Mouse (Mus musculus) T-helper 1 cell (primary cell): ENCODE measurements around the gene Vmn2r19.
"Not testable (repeated sequence)": the region's sequence is repeated elsewhere in the genome, so short reads cannot be mapped to it uniquely, and the experiment has no call there.

Experiments
- in situ Hi-C: fragments of 300-600 bp; cut with MboI, MseI; formaldehyde crosslinking; loops from one replicate; pipeline ENCODE4 v1.15.1; 2025; ENCODE audit warnings: high pct_unique_total_duplicates

Vmn2r19 gene

DNA sequence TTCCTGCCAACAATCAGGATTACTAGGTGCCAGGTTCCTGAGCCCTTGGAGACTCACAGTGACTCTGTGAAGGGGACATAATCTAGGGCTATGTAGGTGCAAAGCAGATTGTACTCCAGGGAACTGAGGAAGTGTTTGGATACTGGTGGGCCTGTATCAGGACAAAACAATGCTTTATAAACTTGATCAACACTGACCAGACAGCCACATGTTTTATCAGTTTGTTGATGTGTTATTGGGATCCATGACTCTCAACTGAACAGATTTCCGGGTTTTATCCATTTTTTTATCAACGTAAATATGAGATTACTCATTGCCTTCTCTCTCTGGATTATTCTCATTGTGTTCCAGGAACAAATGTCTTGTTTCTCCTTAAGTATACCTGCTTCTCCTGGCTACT lies at the start of gene Vmn2r19:
Gene Vmn2r19, plus strand, starts transcription at position 301 of the 400 bp plus-strand sequence.
- in situ Hi-C loops, result no loop called here

- in situ Hi-C loops, result no loop called here
Measured at GRCm38 (mm10) chr6:123258946-123259345, 49.2 kb upstream of the Vmn2r19 start.

DNA sequence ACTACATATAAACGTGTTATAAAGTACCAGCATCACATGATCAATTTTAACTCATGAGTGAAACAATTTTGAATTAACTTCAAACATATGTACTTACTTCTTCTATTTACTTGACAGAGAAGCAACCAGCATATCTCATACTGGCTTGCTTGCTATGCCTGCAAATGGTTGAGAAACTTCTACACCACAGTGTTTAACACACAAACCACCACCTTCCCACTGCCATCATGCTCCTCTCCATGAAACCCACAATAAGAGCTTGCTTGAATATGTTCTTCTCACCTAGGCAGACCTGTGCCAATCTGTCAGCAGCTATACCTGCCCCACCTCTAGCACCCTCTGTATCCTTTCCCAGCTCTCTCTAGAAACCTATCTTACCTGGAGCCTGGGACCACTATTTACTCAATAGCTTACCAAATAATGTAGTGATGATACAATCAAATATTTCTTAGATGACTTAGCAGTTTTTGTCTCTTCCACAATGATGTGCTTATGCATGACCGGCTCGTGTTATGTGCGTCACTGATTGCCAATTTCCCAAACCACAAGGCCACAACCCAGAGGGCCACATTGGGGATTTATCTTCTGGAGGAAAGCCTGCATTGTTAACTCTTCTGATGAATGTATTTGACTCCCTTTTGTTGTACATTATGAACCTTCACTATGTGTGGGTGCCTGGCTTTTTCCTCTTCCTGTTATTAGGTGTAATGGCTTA lies 48.1 kb upstream of the Vmn2r19 start:
- in situ Hi-C loops, result no loop called here

DNA sequence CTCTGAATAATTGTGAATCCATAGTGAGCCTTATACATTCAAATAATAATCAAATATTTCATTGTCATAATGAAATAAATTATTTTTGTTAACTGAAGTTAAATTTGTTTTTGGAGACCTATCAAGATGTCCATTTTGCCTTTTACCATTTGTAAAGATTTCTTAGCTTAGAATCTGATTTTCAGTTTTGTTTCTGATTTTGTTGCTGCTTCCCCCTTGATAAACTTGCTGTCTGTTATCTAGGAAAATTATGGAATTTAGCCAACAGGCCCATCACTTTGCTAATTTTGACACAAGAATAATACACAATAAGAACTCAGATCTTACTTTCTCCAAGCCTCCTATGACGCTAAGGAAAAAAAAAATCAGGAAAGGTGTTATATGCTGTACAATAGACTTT lies 47.3 kb upstream of the Vmn2r19 start:
- in situ Hi-C loops, result no loop called here

- in situ Hi-C loops, result no loop called here
Measured at GRCm38 (mm10) chr6:123261555-123262161, 46.5 kb upstream of the Vmn2r19 start, which contains the start of gene Clec4d. Clec4d (plus strand) TSS chr6:123262111.

DNA sequence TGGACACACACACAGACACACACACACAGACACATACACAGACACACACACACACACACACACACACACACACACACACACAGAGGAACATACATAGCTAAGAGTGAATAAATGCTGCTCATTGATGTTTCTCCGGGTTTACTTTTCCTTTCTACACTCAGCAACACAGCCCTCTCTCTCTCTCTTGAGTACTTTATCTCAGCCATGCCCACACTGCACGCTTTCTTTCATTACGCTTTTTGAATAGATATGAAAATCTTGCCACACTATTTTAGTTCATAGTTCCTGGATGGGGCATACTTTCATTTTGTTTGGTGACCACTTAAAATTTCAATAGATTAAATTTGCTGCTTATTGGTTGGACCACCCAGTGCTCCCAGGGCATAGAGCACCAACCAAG lies 43.9 kb upstream of the Vmn2r19 start:
- in situ Hi-C loops, result no loop called here

GRCm38 (mm10) chr6:123265809-123266208 lies 42.3 kb upstream of the Vmn2r19 start:
- in situ Hi-C loops, result loop anchor here (5.0 kb wide), 1 partner anchor 66 kb away; no protein-coding TSS in a partner anchor

- in situ Hi-C loops, result loop anchor here (5.0 kb wide), 1 partner anchor 65 kb away; no protein-coding TSS in a partner anchor
Measured at GRCm38 (mm10) chr6:123266945-123267344, 41.2 kb upstream of the Vmn2r19 start.

- in situ Hi-C loops, result no loop called here
Measured at GRCm38 (mm10) chr6:123279443-123279842, 28.7 kb upstream of the Vmn2r19 start.

GRCm38 (mm10) chr6:123286311-123286710 lies 21.8 kb upstream of the Vmn2r19 start:
- in situ Hi-C loops, result no loop called here

- in situ Hi-C loops, result no loop called here
Measured at GRCm38 (mm10) chr6:123288931-123289330, 19.2 kb upstream of the Vmn2r19 start.

- in situ Hi-C loops, result no loop called here
Measured at GRCm38 (mm10) chr6:123289753-123290152, 18.4 kb upstream of the Vmn2r19 start, which contains the start of gene Clec4e. Clec4e (minus strand) TSS chr6:123289870.

- in situ Hi-C loops, result no loop called here
Measured at GRCm38 (mm10) chr6:123292751-123293400, 15.3 kb upstream of the Vmn2r19 start.

DNA sequence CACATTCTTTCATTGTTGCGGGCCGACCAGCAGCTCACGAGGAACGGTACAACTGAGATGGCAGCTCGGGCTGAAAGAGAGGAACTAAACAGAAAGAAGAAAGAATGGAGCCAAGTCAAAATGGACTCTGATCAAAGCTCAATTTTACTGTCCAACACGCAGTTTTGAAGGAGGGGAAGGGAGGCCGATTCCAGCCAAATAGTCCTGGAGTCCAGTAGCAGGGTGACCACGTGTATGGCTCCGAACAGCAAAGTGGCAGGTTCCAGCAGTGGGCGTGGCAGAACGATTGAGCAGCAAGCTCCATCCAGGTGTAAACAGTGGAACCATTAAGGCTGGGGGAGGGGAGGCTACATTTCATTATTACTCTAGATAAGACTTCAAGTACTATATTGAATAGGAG lies 14.6 kb upstream of the Vmn2r19 start:
- in situ Hi-C loops, result not testable (repeated sequence)

DNA sequence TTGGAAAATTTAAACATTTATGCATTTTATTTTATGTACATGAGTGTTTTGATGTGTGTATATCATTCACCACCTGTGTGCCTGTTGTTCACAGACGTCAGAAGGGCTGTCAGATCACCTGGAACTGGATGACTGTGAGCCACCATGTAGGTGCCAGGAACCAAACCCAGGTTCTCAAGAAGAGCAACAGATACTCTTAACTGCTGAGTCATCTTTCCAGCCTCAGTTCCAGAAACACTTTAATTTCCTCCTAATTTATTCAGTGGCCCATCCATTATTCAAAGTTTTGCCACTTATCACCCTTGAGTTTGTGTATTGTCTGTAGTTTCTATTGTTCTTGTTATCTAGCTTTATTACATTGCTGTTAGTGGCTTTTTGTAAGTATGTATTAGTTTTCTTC lies 11.4 kb upstream of the Vmn2r19 start:
- in situ Hi-C loops, result no loop called here

- in situ Hi-C loops, result not testable (repeated sequence)
Measured at GRCm38 (mm10) chr6:123306315-123306714, 1.8 kb upstream of the Vmn2r19 start.

GRCm38 (mm10) chr6:123332503-123332902 lies 24.4 kb downstream of the Vmn2r19 start:
- in situ Hi-C loops, result loop anchor here (5.0 kb wide), 1 partner anchor 65 kb away; no protein-coding TSS in a partner anchor

GRCm38 (mm10) chr6:123340093-123340492 lies 32.0 kb downstream of the Vmn2r19 start:
- in situ Hi-C loops, result no loop called here

- in situ Hi-C loops, result no loop called here
Measured at GRCm38 (mm10) chr6:123346141-123346540, 38.0 kb downstream of the Vmn2r19 start.
